Mouse (Mus musculus) natural killer cell, adult 2 months (primary cell): ENCODE results near the gene C4b.
A peak's percentile ranks its signal among the peaks of the same experiment; 100 is the strongest.
"Not testable (repeated sequence)": the region's sequence is repeated elsewhere in the genome, so short reads cannot be mapped to it uniquely, and the experiment has no call there.

Experiments used
- DNase-seq, 2 experiments: peaks; one replicate each; pipeline ENCODE4 v3.0.0; 2022; ENCODE audit warnings: low spot score in 2 of 2

Gene C4b

DNA sequence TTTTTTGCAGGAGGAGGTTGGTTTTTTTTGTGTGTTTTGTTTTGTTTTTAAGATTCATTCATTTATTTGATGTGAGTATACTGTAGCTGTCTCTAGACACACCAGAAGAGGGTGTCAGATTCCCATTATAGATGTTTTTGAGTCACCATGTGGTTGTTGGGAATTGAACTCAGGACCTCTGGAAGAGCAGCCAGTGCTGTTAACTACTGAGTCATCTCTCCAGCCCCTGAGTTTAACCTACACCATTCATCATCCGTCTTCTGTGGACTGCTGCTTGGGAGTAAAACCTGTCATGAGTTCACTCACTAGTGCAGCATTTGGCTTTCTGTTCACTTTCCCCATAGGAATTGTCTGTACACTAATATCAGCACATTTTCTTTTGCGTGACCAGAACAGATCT, 37.2 kb downstream of the C4b start:
- not testable (repeated sequence) for DNase-seq

DNA sequence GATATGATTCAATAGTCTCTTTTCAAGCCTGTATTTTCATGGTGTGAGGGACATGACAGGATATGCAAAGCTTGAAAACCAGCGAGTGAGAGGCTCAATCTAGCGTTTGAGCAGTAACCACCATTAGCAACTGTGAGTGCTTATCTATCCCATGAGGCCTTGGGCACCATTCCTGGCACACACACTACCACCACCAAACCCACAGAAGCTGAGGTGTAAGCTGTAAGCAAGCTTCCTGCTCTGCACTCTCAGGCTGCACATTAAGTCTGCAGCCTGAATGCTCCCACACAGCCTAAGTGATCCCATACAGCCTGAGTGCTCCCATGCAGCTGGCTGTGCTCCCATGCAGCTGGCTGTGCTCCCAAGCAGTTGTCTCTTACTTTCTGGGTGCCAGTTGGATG, 43.0 kb downstream of the C4b start:
- no peak for DNase-seq

DNA sequence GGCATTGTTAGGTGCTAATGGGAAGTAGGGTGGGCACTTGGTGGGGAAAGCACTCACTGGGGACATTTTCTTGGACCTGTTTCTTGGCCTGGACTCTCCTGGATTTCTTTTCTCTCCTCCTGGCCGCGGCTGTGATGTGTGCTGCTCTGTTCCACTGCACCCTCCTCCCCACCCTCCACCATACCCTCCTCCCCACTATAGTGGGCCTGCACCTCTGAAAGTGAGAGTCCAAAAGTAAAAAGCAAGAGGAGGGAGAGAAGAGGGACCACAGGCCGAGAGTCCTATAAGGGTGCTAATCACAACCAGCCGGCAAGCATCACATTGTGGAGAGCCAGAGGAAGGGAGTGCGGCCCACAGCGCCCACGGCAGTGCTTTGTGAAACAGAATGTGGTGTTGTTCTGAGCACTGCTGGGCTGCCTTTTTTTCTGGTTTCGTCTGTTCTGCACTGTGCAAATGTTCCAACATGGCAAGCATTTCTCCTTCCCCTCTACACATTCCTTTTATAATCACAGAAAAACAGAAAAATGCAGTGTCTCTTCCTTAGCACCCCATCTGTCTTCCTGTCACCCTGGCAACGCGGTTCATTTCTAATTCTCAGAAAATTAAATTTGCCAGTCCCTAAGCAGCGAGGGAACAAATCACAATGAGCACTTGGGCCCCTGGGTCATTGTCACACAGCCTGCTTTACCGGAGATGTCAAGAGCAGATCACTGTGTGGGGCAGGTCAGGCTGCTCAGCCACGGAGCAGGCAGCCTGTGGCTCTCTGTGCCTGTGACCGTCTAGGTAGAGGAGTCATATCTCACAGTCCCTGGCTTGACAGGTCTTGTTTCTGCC, 43.9 kb downstream of the C4b start:
- DNase-seq: no peak

DNA sequence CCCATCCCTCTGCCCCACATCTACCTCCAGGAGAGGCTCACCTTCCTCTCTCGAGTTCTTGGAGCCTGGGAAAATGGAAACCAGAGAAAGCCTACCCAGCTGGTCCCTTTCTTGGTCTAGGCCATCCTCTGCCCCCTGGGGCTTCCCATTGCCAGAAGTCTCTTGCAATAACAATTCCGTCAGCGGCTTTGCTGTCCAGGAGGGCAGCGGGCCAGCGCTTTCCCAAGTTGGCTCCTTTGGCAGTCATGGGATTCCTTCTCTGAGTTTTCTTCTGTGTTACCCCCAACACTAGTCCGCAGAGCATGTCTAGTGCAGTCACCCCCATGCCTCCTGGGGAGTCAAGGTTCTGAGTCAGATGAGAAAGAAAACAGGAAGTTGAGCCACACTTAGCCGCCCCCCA, 50.8 kb downstream of the C4b start:
- DNase-seq: no peak

DNA sequence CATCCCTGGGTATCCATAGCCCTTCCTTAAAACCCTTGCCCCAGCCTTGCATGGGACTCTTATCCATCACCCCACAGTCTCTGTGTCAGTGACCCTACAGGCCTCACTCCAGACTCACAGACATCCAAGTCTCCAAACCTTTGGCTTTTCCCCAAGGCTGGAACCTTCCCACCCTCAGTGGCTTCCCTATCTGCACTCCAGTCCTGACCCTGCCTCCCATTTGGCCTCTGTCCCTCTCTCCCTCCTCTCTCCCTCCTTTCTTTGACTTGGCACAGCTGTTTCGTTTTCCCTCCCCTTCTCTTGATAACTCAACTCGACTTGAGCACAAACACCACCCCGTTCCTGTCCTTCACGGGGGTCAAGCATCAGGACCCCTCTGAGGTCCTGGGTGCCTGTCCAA, 53.2 kb downstream of the C4b start:
- no peak for DNase-seq

DNA sequence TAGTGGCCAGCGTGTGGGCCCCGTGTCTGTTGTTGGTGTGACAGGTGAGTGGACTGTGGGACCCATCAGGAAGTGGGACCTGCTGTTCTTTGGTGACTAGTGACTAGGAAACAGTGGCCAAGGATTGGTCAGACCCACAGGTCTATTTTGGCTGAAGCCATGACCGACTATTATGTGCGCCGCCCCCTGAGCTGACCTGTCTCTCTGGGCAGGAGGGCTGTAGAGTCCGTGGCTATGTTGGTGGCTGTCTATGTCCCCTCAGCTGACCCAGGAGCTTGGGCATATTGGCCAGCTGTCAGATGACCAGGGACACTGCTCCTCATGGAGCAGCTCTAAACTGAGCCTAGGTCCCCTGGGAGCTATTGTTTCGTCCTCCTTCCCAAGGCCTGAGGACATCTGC, 54.8 kb downstream of the C4b start:
- DNase-seq: no peak

DNA sequence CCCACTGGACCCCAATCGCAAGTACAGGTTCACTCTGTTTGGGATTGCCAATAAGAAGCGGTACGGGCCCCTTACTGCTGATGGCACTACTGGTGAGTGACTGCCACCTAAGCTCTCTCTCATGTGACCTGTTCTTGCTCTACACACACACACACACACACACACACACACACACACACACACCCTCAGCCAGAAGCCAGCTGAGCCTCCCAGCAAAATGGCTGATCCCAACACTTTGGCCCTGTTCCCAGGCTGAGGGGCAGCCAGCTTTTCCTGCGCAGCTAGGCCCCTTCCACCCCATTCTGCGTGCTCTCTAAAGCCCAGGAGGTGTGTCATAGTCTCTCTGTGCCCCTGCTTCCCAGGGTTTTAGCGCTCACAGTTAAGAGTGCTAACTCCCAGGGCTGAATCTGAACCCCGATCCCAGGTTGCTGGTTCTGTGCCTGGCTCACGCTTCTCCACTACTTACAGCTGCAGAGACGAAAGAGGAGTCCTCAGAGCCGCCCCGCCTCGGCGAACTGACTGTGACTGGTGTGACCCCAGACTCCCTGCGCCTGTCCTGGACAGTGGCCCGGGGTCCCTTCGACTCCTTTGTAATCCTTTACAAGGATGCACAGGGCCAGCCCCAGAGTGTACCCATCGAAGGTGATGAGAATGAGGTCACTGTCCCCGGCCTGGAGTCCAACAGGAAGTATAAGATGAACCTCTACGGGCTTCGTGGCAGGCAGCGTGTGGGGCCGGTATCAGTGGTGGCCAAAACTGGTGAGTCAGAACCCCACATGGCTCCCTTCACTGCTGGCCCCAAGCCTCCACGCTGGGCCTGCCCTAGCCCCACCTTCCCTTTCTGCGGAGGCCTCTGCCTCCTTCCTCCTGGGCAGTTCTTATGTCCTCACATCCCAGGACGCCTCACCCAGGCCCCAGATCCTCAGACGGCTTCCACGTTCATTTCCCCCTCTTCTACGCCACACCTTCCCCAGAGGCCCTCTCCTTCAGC, 58.3 kb downstream of the C4b start:
- peak; percentile 30 to 64 for DNase-seq

DNA sequence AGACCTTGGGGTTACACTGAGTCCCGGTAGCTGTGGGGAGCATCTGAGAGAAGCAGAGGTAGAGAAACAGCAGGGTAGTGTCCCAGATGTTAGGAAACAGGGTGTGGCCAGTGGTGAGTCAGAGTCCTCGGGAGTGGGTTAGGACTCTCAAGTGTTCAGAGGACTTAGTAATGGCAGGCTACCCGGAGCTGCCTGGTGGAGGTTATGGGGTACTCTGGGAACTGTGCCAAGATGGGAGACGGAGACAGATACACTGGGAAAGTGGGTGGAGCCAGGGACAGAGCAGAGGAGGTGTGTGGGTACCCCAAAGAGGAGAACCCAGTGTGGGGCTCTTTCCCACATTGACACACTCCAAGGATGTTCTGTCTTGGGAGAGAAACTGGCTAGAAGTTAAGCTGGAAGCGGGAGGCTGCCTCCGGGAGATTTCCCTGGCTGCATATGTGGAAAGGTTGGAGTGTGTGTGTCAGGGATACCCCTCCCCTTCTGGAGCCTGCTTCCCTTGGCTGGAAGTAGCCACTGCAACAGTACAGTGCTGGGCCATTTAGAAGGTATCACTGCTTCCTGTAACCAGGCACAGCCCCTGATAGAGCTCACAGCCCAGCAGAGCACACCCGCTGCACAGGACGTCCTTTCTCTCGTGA, 59.3 kb downstream of the C4b start:
- DNase-seq: no peak

DNA sequence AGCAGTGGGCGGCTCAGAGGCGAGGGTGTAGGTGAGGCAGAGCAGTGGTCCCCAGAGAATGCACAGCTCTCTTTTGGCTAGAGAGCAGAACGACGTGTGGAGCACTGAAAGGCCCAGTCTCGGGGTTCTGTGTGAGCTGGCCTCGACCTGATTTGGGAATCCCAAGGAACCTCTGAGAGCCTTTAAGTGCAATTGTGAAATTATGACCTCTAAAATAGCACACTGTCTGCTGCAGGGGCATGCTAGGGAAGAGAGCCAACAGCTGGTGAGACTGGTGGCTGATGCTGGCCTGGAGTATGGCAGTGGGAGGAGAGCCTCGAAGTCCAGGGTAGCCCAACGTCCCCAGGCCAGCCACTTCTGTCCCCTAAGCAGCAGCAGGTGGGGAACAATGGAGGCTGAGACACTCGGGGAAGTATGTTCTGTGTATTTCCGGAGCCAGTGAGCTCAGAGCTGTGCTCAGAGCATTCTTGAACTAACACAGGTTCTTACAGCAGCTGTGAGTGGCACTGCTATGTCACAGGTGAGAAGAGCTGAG, 59.9 kb downstream of the C4b start:
- no peak for DNase-seq

DNA sequence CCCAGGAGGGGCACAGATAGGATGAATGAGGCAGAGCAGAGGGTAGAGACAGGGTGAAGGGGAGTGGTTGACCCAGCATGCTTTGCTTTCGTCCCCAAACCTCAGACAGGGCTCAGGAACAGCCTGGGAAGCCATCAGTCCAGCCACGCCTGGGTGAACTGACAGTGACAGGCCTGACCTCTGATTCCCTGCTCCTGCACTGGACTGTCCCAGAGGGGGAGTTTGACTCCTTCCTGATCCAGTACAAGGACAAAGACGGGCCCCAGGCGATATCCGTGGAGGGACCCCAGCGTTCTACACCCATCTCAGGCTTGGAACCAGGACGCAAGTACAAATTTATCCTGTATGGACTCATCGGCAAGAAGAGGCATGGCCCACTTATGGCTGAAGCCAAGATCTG, 60.5 kb downstream of the C4b start:
- DNase-seq: no peak

DNA sequence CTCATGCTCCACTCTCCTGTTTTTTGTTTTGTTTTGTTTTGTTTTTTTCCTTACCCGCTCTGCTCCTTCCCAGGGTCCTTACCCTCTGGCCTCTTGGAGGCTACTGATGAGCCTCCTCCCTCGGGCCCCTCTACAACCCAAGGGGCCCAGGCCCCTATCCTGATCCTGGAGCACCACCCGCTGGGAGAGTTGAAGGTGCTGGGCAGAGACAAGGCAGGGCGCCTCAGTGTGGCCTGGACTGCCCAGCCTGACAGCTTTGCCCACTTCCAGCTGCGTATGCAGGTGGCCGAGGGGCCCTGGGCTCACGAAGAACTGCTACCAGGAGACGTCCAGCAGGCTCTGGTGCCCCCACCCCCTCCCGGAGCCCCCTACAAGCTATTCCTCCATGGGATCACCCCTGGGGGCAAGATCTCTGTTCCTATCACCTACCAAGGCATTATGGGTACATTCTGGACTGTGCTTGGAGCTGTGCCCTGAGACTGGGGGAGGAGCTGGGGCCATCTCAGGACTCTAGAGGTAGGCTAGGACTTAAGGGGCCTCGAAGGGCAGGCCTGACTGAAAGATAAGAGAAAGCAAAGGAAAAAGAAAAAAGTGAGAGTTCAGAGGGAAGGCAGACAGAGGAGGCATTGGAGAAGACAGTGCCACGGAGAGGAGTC, 61.7 kb downstream of the C4b start:
- no peak for DNase-seq

DNA sequence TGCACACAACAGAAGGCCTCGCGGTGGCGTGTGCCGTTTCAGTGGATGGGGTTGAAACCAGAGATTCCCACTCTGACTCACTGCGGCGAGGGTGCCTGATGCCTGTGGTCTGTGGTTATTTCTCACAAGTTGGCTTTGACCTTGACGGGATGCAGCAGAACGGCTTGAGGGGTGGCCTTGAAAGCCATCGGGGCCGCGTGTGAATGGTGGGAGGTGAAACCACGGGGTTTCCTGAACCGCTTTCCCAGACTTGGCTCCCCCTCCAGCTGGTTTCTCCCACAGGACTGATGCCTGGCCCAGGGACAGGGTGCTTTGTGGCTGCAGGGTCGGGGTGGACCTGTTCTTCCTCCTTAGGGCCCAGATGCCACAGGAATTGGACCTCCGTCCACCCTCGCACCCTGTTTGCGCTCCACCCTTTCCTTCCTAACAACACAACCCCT, 62.5 kb downstream of the C4b start:
- peak; percentile 69 to 87 for DNase-seq

DNA sequence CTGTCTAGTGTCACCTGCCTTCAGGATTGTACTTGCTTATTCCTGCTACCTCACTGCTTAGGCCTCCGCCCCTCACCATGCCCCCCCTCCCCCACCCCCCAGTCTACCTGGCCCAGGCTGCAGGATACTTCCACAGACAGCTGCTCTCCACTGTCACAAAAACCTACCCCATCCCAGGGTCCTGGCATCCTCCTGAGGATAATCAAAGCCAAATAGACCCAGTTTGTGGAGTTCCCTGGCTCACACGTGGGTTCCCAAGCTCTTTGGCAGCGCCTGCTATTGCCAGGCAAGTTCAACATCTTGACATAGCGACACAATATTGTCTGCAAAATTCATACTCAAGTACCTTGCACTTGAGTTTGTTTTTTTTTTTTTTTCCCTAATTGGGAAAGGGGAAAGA, 63.1 kb downstream of the C4b start:
- DNase-seq: no peak

DNA sequence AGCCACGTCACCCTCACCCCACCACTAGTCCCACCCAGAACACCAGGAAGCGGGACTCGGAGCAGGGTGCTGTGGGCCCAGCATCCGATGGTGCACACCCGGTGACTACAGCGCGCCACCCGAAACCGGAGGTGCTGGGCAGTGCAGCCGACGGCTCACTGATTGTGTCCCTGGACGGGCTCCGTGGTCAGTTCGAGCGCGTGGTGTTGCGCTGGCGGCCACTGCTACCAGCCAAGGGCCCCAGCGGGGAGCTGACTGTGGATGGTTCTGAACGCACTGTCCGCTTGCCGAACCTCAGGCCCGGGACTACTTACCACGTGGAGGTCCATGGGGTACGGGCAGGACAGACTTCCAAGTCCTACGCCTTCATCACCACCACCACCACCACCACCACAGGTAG, 63.5 kb downstream of the C4b start:
- DNase-seq: no peak
